Mouse (Mus musculus): ENCODE data around the gene Car10.

- TF ChIP-seq CTCF (IDR thresholded peaks at IDR 0.05; ENCODE audit: low read depth, low read length) (no peak), POLR2A (IDR thresholded peaks at IDR 0.05; ENCODE audit: borderline replicate concordance, low read depth, low read length) (no peak)
Measured at GRCm38 (mm10) chr11:93487913-93488604, 390.2 kb downstream of the Car10 start.

Data from bone marrow macrophage, adult 2 months (primary cell).